Mouse (Mus musculus): ENCODE measurements around the gene Gm45062.

DNA sequence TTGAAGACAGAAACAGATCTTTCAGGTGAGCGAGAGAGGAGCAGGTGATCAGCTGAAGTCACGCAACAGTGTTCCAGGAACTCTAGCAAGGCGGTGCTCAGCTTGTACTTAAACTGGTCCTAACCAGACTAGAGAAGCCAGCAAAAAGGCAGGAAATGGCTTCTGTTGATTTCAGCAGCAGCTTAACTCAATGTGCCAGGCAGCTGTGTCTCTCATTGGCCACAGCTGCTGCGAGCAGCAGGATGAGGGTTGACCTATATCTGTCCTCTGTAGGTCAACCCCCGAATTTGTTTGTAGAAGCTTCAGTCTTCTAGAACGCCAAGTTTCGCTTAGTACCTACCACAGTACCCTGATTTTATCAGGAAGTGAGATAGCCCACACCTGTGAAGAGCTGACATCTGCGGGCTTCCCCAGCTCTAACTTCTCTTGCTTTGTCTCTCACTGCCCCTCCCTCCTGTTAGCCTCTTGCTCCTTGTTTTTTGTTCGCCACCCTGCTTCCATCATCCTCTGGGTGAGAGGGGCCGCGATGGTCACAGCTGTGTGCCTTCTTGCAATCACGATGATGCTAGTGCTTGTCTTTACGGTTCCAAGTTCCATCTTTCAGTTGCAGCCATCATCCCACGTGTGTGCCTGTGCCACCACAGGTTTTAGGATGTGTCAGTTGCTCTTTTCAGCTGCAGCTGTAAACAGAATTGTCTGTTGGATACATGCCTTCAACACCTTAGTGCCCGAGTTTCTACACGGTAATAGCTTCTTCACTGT, 226.3 kb downstream of the Gm45062 start:
- TF ChIP-seq CTCF (IDR thresholded peaks at IDR 0.05; ENCODE audit: borderline replicate concordance, extremely low read depth, insufficient read depth, insufficient read length) (no peak), POLR2A (IDR thresholded peaks at IDR 0.05; ENCODE audit: borderline replicate concordance, extremely low read depth, insufficient read depth, insufficient read length, poor library complexity, severe bottlenecking) (no peak)

Measured in brain, embryonic 14.5 days (tissue).